Mouse (Mus musculus): Measurements from ENCODE around the gene Tmsb15b1.
"Not testable (repeated sequence)": the region's sequence is repeated elsewhere in the genome, so short reads cannot be mapped to it uniquely, and the experiment has no call there.

Gene Tmsb15b1

GRCm38 (mm10) chrX:136976424-136977084, at the start of gene Tmsb15b1, which contains the start of gene Tmsb15l:
Gene Tmsb15b1 (minus strand): TSS chrX:136976874.
Gene Tmsb15l (minus strand): TSS chrX:136976869.
- DNase-seq: peak; percentile 69 to 77

DNA sequence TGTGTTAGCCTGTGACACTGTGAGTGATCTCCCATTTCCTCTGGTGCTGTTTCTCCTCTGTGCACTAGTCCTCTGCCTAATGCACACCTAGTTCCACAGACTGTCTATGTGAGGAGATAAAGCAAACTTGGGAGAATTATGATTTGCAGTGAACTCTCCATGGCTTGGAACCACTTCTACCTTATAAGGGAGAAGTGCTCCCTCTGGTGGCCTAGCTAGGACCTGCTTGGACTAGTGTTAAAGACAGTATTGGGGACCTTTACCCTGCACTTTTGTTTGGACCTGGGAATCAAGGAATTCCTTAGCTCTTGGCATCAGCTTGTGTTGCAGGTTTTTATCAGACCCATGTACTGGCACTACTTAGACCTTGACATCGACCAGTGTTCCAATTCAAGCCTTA, 42.6 kb upstream of the Tmsb15b1 start:
- DNase-seq: peak; percentile 75 to 81

DNA sequence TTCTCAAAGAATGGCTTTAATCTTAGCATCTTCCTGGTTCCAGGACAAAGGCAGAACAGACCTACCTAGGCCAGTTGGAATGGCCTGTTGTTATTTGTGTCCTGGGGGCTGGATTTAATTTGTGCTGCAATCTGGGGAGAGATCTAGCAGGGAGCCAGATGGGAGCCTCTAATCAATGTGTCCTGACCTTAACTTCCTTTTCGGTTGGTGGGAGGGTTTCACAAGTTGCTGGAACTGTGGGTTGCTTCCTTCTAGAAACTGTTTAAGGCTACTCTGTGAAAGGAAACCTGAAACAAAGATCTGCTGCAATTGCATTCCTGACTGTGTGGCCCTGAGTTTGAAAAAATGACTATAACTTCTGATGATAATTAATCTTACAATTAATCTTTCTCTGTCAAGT, 41.0 kb upstream of the Tmsb15b1 start:
- DNase-seq: no peak

DNA sequence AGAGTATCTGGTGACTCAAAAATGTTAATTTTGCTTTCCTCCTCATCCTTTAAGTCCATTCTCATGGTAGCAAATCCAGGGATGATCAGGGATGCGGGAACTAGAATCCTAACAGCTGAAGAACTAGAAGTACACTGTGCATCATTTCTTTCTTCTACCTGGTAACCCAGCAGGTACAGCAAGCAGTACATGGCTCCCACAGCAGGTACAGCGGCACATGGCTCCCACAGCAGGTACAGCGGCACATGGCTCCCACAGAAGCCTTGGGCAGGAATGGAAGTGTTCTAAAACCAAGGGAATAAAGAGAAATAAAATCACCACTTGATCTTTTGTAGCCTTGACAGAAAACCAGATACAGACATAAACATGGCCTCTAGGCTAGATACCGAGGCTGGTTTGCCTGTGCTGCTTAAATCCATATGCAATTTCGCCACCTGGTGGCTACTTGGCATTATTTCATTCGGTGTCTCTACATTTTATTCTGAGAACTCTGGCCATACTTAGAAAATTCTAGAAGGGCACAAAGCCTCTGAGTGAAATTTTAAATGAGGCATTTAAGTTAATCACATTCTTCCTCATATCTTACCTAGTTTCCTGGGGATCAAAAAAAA, 38.5 kb upstream of the Tmsb15b1 start:
- peak; percentile 60 to 66 for DNase-seq

- no peak for DNase-seq
Measured at GRCm38 (mm10) chrX:136996256-136996655, 19.6 kb upstream of the Tmsb15b1 start.

- DNase-seq: peak; percentile 6 to 14
Measured at GRCm38 (mm10) chrX:136993641-136994040, 17.0 kb upstream of the Tmsb15b1 start.

DNA sequence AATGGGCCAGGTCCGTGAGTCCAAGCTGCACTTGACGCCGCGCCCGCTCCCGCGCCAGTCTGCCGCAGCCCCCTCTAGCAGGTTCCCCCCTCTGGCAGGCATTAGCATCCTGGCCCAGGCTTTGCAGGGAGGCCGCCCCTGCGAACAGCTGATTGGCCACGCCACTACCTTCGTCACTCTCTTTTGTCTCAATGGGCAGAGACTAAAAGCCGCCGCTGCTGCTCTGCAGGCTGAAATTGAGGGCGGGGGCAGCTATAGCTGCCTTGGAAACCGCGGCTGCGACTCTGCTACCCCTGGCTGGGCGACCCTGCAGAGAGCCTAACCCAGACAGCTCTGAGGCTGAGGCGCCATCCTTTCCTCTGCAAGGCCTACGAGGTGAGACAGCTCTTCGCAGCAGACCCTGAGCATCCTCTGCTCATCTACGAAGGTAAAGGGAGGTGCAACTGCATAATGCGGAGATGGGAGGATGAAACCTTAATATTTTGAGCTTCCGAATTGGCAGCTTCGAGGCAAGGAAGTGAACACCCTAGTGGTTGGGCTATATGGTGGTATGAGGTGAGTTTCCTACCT, 16.4 kb upstream of the Tmsb15b1 start, which contains the start of gene Zcchc18:
Gene Zcchc18, plus strand, starts transcription at position 178 of the 570 bp plus-strand sequence.
- DNase-seq: peak; percentile 66 to 73

- no peak for DNase-seq
Measured at GRCm38 (mm10) chrX:136992191-136992965, 15.7 kb upstream of the Tmsb15b1 start.

DNA sequence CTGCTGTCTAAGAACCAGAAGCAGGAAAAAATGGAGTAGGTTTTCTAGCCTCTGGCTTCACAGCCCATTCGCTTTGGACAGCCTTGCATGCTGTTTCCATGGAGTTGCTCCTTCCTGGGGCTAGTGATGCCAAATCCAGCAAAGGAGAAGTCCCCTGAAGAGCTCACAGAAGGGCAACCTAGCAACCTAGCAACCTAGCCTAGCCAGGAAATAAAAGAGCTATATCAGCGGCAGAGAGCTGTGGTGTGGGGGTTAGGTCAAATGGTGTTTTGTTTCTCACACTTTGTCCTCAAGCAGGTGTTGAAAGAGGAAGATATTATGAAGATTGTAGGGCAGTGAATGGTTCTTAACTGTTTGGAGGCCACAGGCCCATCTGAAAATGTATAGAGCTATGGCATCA, 14.6 kb upstream of the Tmsb15b1 start:
- DNase-seq: no peak

DNA sequence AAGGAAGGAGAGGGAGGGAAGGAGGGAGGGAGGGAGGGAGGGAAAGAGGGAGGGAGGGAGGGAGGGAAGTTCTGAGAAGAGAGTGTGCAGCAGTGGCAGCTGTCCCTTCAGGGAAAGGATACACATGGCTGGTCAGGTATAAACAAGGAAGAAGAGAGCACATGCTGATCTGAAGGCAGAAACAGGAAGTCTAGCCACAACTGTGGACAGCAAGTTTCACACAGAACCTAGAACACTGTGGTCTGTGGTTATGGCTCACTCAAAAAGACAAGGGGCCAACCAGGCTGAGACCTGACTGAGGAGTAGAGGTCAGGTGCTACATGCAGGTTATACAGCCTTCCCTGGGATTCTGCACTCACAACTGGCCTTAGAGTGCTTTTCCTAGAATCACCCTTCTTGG, 9.4 kb upstream of the Tmsb15b1 start:
- DNase-seq: peak in 1 of 2 experiments; percentile 3

DNA sequence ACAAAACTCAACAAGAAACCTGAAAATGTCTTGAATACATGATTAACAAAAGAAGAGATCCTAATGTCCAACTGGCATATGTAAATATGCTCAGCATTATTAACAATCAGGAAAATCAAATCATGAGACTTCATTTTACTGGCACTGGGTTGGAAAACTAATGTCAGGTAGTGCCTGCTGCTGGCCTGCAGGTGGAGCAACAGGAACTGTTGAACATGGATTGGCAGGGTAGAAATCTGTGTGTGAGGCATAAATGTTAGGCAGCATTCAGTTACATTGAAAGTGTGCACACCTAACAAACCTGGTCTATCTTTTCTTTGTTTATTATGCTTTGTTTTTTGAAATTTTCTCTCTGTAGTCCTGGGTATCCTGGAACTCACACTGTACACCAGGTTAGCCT, 1.9 kb upstream of the Tmsb15b1 start:
- peak in 1 of 2 experiments; percentile 6 for DNase-seq

DNA sequence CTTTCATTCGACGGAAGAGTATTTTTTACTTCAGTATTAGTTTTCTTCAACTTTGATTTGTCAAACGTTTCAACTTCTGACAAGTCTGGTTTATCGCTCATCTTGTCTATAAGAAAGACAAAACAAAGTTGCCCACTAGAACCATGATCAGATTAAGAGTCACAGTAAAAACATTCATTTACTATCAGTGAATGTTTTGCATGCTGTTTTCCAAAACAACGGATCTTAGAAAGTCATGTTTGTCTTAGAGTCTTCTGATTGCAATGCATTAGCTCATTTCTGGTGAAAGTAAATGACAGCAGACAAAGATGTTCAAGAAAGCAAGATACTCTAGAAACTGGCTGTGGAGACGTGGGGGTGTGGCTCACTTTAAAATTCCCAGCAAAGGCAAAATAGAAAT, 1.3 kb downstream of the Tmsb15b1 start, which contains the start of gene Tmsb15b2:
Gene Tmsb15b2, minus strand, starts transcription at position 101 of the 400 bp plus-strand sequence.
- not testable (repeated sequence) for DNase-seq

DNA sequence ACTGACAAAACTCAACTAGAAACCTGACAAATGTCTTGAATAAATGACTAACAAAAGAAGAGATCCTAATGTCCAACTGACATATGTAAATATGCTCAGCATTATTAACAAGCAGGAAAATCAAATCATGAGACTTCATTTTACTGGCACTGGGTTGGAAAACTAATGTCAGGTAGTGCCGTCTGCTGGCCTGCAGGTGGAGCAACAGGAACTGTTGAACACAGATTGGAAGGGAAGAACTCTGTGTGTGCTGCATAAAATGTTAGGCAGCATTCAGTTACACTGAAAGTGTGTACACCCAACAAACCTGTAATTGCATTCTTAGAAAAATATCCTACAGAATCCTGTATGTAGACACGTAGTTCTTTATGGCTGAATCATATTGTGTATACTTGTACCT, 17.0 kb downstream of the Tmsb15b1 start:
- peak; percentile 17 to 52 for DNase-seq

DNA sequence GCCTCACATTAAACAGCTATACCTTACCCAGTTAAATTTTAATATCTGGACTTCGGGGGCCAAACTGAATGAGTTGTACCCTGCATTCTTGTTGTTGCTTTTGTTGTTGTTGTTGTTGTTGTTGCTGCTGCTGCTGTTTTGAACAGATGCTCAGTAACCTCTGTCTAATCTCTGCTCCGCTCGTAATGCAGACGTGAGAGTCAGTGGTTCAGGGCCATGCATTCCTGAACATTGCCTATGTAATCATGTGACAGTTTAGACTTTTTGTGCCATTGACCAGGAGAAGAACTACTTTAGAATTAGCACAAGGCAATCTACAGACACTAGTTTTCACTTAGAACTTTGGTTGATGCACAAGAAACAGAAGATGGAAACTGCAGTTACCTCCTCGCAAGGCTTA, 18.4 kb downstream of the Tmsb15b1 start:
- DNase-seq: not testable (repeated sequence)

- DNase-seq: peak; percentile 75 to 90
Measured at GRCm38 (mm10) chrX:136957583-136958279, 18.9 kb downstream of the Tmsb15b1 start.

DNA sequence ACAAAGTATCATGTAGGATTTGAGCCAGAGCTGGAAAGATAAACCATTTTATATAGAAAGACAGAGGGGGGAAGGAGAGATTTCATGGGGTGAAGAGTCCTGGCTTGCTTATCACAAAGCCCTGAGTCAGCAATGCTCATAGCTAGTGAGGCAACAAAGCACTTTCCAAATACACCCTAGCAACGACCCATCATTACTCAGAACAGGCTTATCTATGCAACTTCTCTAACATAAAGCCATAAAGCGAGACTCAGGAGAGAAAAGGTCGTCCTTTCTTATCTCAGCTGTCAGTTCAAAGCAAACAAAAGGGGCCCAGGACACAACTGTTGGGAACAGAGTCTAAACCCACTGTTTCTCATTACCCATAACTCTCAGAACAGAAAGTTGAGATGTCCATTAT, 38.7 kb downstream of the Tmsb15b1 start:
- DNase-seq: no peak

GRCm38 (mm10) chrX:136927031-136927430, 49.6 kb downstream of the Tmsb15b1 start, which contains the start of gene H2bfm:
Gene H2bfm (plus strand): TSS chrX:136927325.
- no peak for DNase-seq

DNA sequence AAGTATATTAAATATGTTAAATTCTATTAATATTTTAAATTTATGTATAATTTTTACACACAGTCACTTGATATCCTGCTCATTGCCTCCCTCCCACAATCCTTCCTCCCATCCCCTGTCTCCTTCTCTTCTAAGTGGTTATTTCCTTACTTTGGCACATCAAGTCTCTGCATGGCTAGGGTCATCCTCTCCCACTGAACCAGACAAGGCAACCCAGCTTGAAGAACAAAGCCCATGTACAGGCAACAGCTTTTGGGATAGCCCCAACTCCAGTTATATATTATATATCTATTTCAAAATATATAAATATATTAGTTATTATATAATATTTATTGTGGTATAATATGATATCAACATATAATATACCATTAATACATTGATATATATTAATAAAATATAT, 50.8 kb downstream of the Tmsb15b1 start:
- DNase-seq: no peak

Measured in kidney, postnatal 4 days (tissue).